ENCODE assay signal across 8 mouse cellular contexts in the genomic region with DNA sequence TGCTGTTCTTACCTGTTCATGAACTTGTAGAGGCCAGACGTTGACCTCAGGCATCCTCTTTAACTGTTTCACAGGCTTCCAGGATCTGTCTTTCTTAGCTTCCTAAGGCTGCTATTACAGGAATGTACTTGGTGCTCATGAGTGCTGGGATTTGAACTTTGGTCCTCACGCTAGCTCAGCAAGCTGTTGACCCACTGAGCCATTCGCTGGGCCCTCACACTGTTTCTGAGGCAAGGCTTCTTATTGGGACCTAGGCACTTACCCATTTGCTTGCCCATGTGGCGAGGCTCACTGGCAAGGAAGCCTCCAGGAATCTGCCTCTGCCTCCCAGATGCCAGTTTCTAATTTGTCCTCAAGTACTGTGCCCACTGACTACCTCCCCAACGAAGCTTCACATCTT. TPM values are rescaled to one million over a fixed set of nuclear protein-coding genes. Genes with fewer than 3 reads are reported as not detected.
DNase-seq lines count a peak whose midpoint lies in the region; ATAC-seq and TF ChIP-seq lines count a peak whose summit lies in the region.

No protein-coding gene starts in this region.

- no peak for TF ChIP-seq EP300 in liver, embryonic 14.5 days (IDR thresholded peaks at IDR 0.05; ENCODE audit: low read depth)

- intact Hi-C loops in gastrocnemius, adult 2 months (cut with DNase I), result loop anchor here (5.0 kb wide), 1 partner anchor 113 kb away; the partner anchor contains the start of gene Mtmr12
- intact Hi-C loops in gastrocnemius, postnatal 36 days (cut with DNase I), result loop anchor here (5.0 kb wide), 1 partner anchor 118 kb away; no protein-coding TSS in a partner anchor
- intact Hi-C loops in left cerebral cortex, postnatal 14 days (cut with DNase I), result loop anchor here (5.0 kb wide), 1 partner anchor 47 kb away; no protein-coding TSS in a partner anchor

- no peaks in the 10 kb centered on the region for H3K9me3 ChIP-seq in liver, embryonic 13.5 days (replicated peaks)
- no peaks in the 10 kb centered on the region for H3K9me3 ChIP-seq in liver, embryonic 11.5 days (ENCODE audit: control insufficient read depth, low read length)
- H3K9me3 ChIP-seq in embryonic facial prominence, embryonic 14.5 days (ENCODE audit: control insufficient read depth, low read length), result no peaks in the 10 kb centered on the region
- no peaks in the 10 kb centered on the region for H3K9me3 ChIP-seq in liver, embryonic 14.5 days (ENCODE audit: control insufficient read depth, low read length)

- WGBS in liver, embryonic 13.5 days (ENCODE audit: insufficient replicate concordance), result 42% methylated on average over 5 of the region's 5 CpGs
- WGBS in liver, embryonic 11.5 days, result 42% methylated on average over 5 of the region's 5 CpGs
- 48% methylated on average over 5 of the region's 5 CpGs for WGBS in embryonic facial prominence, embryonic 14.5 days
- WGBS in liver, embryonic 14.5 days (ENCODE audit: insufficient replicate concordance), result 48% methylated on average over 5 of the region's 5 CpGs

- H3K9ac ChIP-seq in liver, embryonic 13.5 days, result peak overlapping the region; percentile 99; the same call in 1 of the 2 replicates
- no peak overlapping the region for H3K9ac ChIP-seq in liver, embryonic 11.5 days (ENCODE audit: low read depth, low read length)
- H3K9ac ChIP-seq in embryonic facial prominence, embryonic 14.5 days (ENCODE audit: low read depth, low read length), result no peak overlapping the region; the same call in 1 of the 2 replicates
- H3K9ac ChIP-seq in liver, embryonic 14.5 days (replicated peaks), result no peak overlapping the region

- H3K4me2 ChIP-seq in liver, embryonic 13.5 days, result peak overlapping the region; percentile 85
- no peak overlapping the region; the same call in 1 of the 2 replicates for H3K4me2 ChIP-seq in liver, embryonic 11.5 days
- no peak overlapping the region for H3K4me2 ChIP-seq in embryonic facial prominence, embryonic 14.5 days (ENCODE audit: low read depth, low read length)
- peak overlapping the region; percentile 75 for H3K4me2 ChIP-seq in liver, embryonic 14.5 days (ENCODE audit: low read depth)

- H3K27me3 ChIP-seq in liver, embryonic 13.5 days, result peaks cover 5% of the 10 kb centered on the region; the same call in 1 of the 2 replicates
- no peaks in the 10 kb centered on the region; the same call in 1 of the 2 replicates for H3K27me3 ChIP-seq in liver, embryonic 11.5 days (replicated peaks; ENCODE audit: control insufficient read depth, insufficient read depth, low read length)
- 0 out of 2 replicates have a peak, but pooled peaks cover 3% of the 10 kb centered on the region for H3K27me3 ChIP-seq in embryonic facial prominence, embryonic 14.5 days (replicated peaks; ENCODE audit: control insufficient read depth, insufficient read depth, low read length)
- no peaks in the 10 kb centered on the region for H3K27me3 ChIP-seq in liver, embryonic 14.5 days (ENCODE audit: control insufficient read depth, insufficient read depth, low read length)

- ATAC-seq in liver, embryonic 13.5 days (ENCODE audit: low read depth), result no peak
- no peak for ATAC-seq in liver, embryonic 11.5 days (replicated peaks; ENCODE audit: low FRiP score)
- no peak for ATAC-seq in embryonic facial prominence, embryonic 14.5 days (ENCODE audit: low read depth)
- ATAC-seq in liver, embryonic 14.5 days (ENCODE audit: insufficient read depth), result no peak

- peaks cover 46% of the 10 kb centered on the region for H3K4me1 ChIP-seq in liver, embryonic 13.5 days (replicated peaks)
- peaks cover 13% of the 10 kb centered on the region for H3K4me1 ChIP-seq in liver, embryonic 11.5 days (replicated peaks; ENCODE audit: control insufficient read depth, insufficient read depth, low read length)
- peaks cover 19% of the 10 kb centered on the region for H3K4me1 ChIP-seq in embryonic facial prominence, embryonic 14.5 days (ENCODE audit: control insufficient read depth, insufficient read depth, low read length)
- peaks cover 13 to 18% of the 10 kb centered on the region in 2 experiments for H3K4me1 ChIP-seq in liver, embryonic 14.5 days (replicated peaks; ENCODE audit: control insufficient read depth in 2 of 2, insufficient read depth in 2 of 2, low read length in 1 of 2)

- H3K27ac ChIP-seq in gastrocnemius, adult 2 months, result peak overlapping the region; percentile 99
- H3K27ac ChIP-seq in liver, embryonic 13.5 days, result no peak overlapping the region
- no peak overlapping the region for H3K27ac ChIP-seq in liver, embryonic 11.5 days (ENCODE audit: low read depth, low read length)
- no peak overlapping the region for H3K27ac ChIP-seq in embryonic facial prominence, embryonic 14.5 days (replicated peaks; ENCODE audit: low read depth, low read length)
- no peak overlapping the region for H3K27ac ChIP-seq in liver, embryonic 14.5 days

- H3K36me3 ChIP-seq in liver, embryonic 13.5 days, result no peaks in the 10 kb centered on the region
- H3K36me3 ChIP-seq in liver, embryonic 11.5 days (ENCODE audit: control insufficient read depth, insufficient read depth, low read length), result no peaks in the 10 kb centered on the region
- H3K36me3 ChIP-seq in embryonic facial prominence, embryonic 14.5 days (ENCODE audit: control insufficient read depth, insufficient read depth, low read length), result no peaks in the 10 kb centered on the region
- no peaks in the 10 kb centered on the region for H3K36me3 ChIP-seq in liver, embryonic 14.5 days (replicated peaks; ENCODE audit: control insufficient read depth, insufficient read depth, low read depth)

- H3K4me3 ChIP-seq in gastrocnemius, adult 2 months, result peak overlapping the region; percentile 100
- 0 out of 2 replicates have a peak overlapping the region, but pooled peaks have one; percentile 99 for H3K4me3 ChIP-seq in liver, embryonic 13.5 days (replicated peaks)
- H3K4me3 ChIP-seq in liver, embryonic 11.5 days (ENCODE audit: low read depth, low read length), result no peak overlapping the region
- H3K4me3 ChIP-seq in embryonic facial prominence, embryonic 14.5 days (ENCODE audit: low read depth, low read length), result peak overlapping the region; percentile 100
- no peak overlapping the region for H3K4me3 ChIP-seq in liver, embryonic 14.5 days (ENCODE audit: insufficient read depth in 1 of 2, low read depth in 2 of 2, low read length in 2 of 2)

- TF ChIP-seq CTCF in gastrocnemius, adult 2 months (IDR thresholded peaks at IDR 0.05), result no peak
- TF ChIP-seq CTCF in liver, embryonic 14.5 days (IDR thresholded peaks at IDR 0.05; ENCODE audit: low read depth), result no peak

- DNase-seq in gastrocnemius, adult 2 months, result no peak
- DNase-seq in gastrocnemius, postnatal 36 days, result no peak
- DNase-seq in liver, embryonic 13.5 days, result no peak
- DNase-seq in liver, embryonic 11.5 days (ENCODE audit: low spot score), result no peak
- no peak for DNase-seq in embryonic facial prominence, embryonic 14.5 days (ENCODE audit: low spot score)
- DNase-seq in liver, embryonic 14.5 days (ENCODE audit: low read depth in 3 of 3, low spot score in 3 of 3), result no peak
- DNase-seq in thymus, postnatal 10 days (ENCODE audit: low spot score in 2 of 2), result no peak
- no peak for DNase-seq in left cerebral cortex, postnatal 14 days (ENCODE audit: low spot score in 2 of 2)

RNA-seq across cellular contexts. Expression of gene Golph3, which starts 1.4 kb away (rescaled TPM):
- total RNA-seq in gastrocnemius, adult 2 months (2021), result 10 to 100 TPM; 77.0 to 80.0 TPM
- 10 to 100 TPM; 69.0 to 74.6 TPM for total RNA-seq in gastrocnemius, postnatal 36 days (2021)
- 51.6 and 66.2 TPM in 2 replicates for polyA plus RNA-seq in liver, embryonic 13.5 days (2015; fragmentation: Nextera tagmentation; extraction: Ambion mirVana)
- 93.0 and 107 TPM in 2 replicates for polyA plus RNA-seq in liver, embryonic 11.5 days (2014; fragmentation: Nextera tagmentation; extraction: Ambion mirVana)
- 115 and 118 TPM in 2 replicates for polyA plus RNA-seq in embryonic facial prominence, embryonic 14.5 days (2014; fragmentation: Nextera tagmentation; extraction: Ambion mirVana)
- polyA plus RNA-seq in liver, embryonic 14.5 days (2012; rRNA removed), result 33.8 and 35.2 TPM in 2 replicates
- 58.4 and 60.9 TPM in 2 replicates for polyA plus RNA-seq in liver, embryonic 14.5 days (2014; fragmentation: Nextera tagmentation; extraction: Ambion mirVana)
- total RNA-seq in left cerebral cortex, postnatal 14 days (2021), result 100 to 1,000 TPM; 104 TPM

RNA-seq across cellular contexts. Expression of gene 1810049J17Rik, which starts 1.8 kb away (rescaled TPM):
- total RNA-seq in gastrocnemius, adult 2 months (2021), result not detected
- not detected for total RNA-seq in gastrocnemius, postnatal 36 days (2021)
- polyA plus RNA-seq in liver, embryonic 13.5 days (2015; fragmentation: Nextera tagmentation; extraction: Ambion mirVana), result 0.29 and 1.7 TPM in 2 replicates
- polyA plus RNA-seq in liver, embryonic 11.5 days (2014; fragmentation: Nextera tagmentation; extraction: Ambion mirVana), result 0.58 and 1.3 TPM in 2 replicates
- polyA plus RNA-seq in embryonic facial prominence, embryonic 14.5 days (2014; fragmentation: Nextera tagmentation; extraction: Ambion mirVana), result 2.1 and 2.9 TPM in 2 replicates
- polyA plus RNA-seq in liver, embryonic 14.5 days (2012; rRNA removed), result not detected in 2 replicates
- polyA plus RNA-seq in liver, embryonic 14.5 days (2014; fragmentation: Nextera tagmentation; extraction: Ambion mirVana), result 2.3 and 3.1 TPM in 2 replicates
- total RNA-seq in left cerebral cortex, postnatal 14 days (2021), result 1 to 10 TPM in 1 of 2 experiments, under 1 TPM in 1; 0.85 to 1.2 TPM

Comparison
In these comparisons a context has a peak if more than half of its experiments do, and no peak if none do; other contexts are left out.
1. H3K4me3 ChIP-seq: peak in gastrocnemius, adult 2 months (single experiment), liver, embryonic 13.5 days (single experiment) and embryonic facial prominence, embryonic 14.5 days (single experiment); none in liver, embryonic 11.5 days (single experiment) and liver, embryonic 14.5 days (0 of 2).
2. H3K4me2 ChIP-seq: peak in liver, embryonic 13.5 days (single experiment) and liver, embryonic 14.5 days (single experiment); none in liver, embryonic 11.5 days (single experiment) and embryonic facial prominence, embryonic 14.5 days (single experiment).